Mouse (Mus musculus) cortical plate, adult 2 months (tissue): ENCODE results near the gene Tcea2. TPM values are rescaled to one million over a fixed set of nuclear protein-coding genes. Genes with fewer than 3 reads are reported as not detected.

Experiments used
- H3K27ac ChIP-seq: fragments of 200-500 bp; 2 replicates; pipeline ENCODE4 v1.5.1; 2012; ENCODE audit warnings: low read length, control low read depth, inconsistent platforms; ENCODE audit not compliant: insufficient read depth
- H3K4me1 ChIP-seq: fragments of 200-500 bp; 2 replicates; pipeline ENCODE4 v1.6.1; 2011; ENCODE audit warnings: low read length; ENCODE audit not compliant: control insufficient read depth, insufficient read depth
- H3K4me3 ChIP-seq: fragments of 200-500 bp; 2 replicates; pipeline ENCODE4 v1.5.1; 2011; ENCODE audit warnings: mild to moderate bottlenecking, low read length, control low read depth; ENCODE audit not compliant: insufficient read depth
- CTCF ChIP-seq: fragments of 200-500 bp; IDR thresholded peaks from 2 replicates; pipeline ENCODE4 v1.5.1; 2011; ENCODE audit warnings: mild to moderate bottlenecking, control low read depth, low read length; ENCODE audit not compliant: insufficient read depth; ENCODE audit errors: extremely low read depth
- POLR2A ChIP-seq: fragments of 200-500 bp; IDR thresholded peaks from 2 replicates; pipeline ENCODE4 v1.6.1; 2011; ENCODE audit warnings: mild to moderate bottlenecking, low read length, control low read depth; ENCODE audit not compliant: insufficient read depth; ENCODE audit errors: extremely low read depth
- polyA plus RNA-seq: library from polyadenylated mRNA; depleted of rRNA; stranded (reverse); fragments of >200 nt; gene quantifications from 2 replicates; pipeline ENCODE4 v1.2.3, GENCODE M21; 2012; rRNA removed

The Tcea2 gene
- 195 and 212 TPM in 2 replicates for polyA plus RNA-seq

- H3K4me3 ChIP-seq: peak within 1 kb of the TSS; percentile 82
- TF ChIP-seq POLR2A (peak; percentile 36; the same call in 1 of the 2 replicates), CTCF (no peak)
- peak within 1 kb of the TSS; percentile 72 for H3K27ac ChIP-seq
- H3K4me1 ChIP-seq: peaks cover 5% of the 10 kb centered on the region; the same call in 1 of the 2 replicates
Observed at GRCm38 (mm10) chr2:181679951-181680715, at the start of gene Tcea2. Tcea2 (plus strand) TSS chr2:181680310.

DNA sequence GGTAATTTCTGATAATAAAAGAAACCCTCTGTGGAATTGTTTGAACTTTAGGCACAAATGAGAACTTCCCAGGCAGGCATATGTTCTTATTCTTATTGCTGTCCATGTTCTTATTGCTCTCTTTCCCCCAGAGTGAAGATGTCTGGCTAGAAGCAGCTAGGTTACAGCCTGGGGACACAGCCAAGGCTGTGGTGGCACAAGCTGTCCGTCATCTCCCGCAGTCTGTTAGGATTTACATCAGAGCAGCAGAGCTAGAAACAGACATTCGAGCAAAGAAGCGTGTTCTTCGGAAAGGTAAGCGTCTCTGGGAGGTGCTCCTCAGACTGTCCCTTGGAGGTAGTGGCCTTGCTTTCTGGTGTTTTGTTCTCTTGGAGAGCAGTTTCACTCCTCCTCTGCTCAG lies 47.5 kb upstream of the Tcea2 start:
- TF ChIP-seq POLR2A: no peak
- no peak for TF ChIP-seq CTCF
- Histone ChIP-seq H3K4me1 (no peaks in the 10 kb centered on the region), H3K4me3 (no peak overlapping the region), H3K27ac (no peak overlapping the region)

DNA sequence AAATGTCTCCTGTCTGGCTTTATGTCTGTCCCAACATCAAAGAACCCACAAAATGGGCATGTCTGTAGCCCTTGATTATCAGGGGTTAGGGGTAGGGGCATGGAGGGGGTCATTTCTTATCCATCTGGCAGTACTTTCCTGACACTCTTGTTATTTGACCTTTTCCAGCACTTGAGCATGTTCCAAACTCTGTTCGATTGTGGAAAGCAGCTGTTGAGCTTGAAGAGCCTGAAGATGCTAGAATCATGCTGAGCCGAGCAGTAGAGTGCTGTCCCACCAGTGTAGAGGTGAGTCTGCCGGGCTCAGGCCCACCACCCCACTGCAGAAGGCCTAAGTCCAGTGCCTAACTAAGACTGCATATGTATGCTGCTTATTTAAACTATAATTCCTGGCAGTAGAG lies 44.2 kb upstream of the Tcea2 start:
- Histone ChIP-seq H3K4me3 (no peak overlapping the region), H3K27ac (no peak overlapping the region), H3K4me1 (no peaks in the 10 kb centered on the region)
- TF ChIP-seq POLR2A (no peak), CTCF (no peak)

GRCm38 (mm10) chr2:181644361-181644760 lies 35.7 kb upstream of the Tcea2 start:
- no peak overlapping the region for H3K27ac ChIP-seq
- H3K4me3 ChIP-seq: no peak overlapping the region
- H3K4me1 ChIP-seq: no peaks in the 10 kb centered on the region
- TF ChIP-seq CTCF: peak; percentile 60
- no peak for TF ChIP-seq POLR2A

- H3K4me1 ChIP-seq: no peaks in the 10 kb centered on the region
- TF ChIP-seq POLR2A: no peak
- TF ChIP-seq CTCF: no peak
- no peak overlapping the region for H3K27ac ChIP-seq
- H3K4me3 ChIP-seq: no peak overlapping the region
Observed at GRCm38 (mm10) chr2:181645666-181646065, 34.4 kb upstream of the Tcea2 start.

GRCm38 (mm10) chr2:181646626-181647472 lies 33.3 kb upstream of the Tcea2 start:
- Histone ChIP-seq H3K27ac (no peak overlapping the region), H3K4me1 (no peaks in the 10 kb centered on the region), H3K4me3 (no peak overlapping the region)
- TF ChIP-seq POLR2A (no peak), CTCF (no peak)

DNA sequence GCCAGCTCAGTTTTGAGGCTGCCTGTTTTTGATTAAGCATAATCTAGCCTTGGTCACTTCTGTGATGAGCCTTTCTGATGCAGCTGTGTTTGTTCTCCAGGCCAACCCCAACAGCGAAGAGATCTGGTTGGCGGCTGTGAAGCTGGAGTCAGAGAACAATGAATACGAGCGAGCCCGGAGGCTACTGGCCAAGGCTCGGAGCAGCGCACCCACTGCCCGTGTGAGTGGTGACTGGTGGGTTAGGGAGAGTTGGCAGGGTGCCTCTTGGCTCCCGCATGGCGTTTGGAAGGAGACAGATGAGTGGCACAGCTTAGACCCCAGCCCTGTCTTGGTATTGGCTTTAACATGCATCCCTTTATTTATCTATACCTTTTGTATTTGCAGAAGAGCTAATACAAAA lies 31.2 kb upstream of the Tcea2 start:
- no peak overlapping the region for H3K27ac ChIP-seq
- no peak overlapping the region for H3K4me3 ChIP-seq
- H3K4me1 ChIP-seq: no peaks in the 10 kb centered on the region
- TF ChIP-seq CTCF (no peak), POLR2A (no peak)

DNA sequence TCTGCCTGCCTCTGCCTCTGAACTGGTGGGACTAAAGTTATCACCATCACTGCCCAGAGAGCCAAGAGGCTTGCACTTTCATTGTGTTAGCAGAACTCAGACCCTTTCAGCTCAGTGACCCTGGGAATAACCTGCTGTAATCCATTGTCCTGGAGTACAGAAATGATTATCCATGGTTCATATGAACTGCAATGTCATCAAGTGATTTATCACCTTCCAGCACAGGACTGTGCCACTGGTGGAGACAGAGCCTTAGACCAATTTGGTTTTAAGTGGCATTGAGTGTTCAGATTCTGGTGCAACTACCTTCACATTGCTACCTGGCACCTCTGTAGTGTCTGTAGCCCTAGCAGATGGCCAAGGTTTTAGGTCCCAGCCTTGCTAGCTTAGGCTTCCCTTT lies 27.0 kb upstream of the Tcea2 start:
- TF ChIP-seq CTCF (no peak), POLR2A (no peak)
- Histone ChIP-seq H3K27ac (no peak overlapping the region), H3K4me1 (no peaks in the 10 kb centered on the region), H3K4me3 (no peak overlapping the region)

GRCm38 (mm10) chr2:181653523-181653922 lies 26.6 kb upstream of the Tcea2 start:
- H3K4me1 ChIP-seq: no peaks in the 10 kb centered on the region
- no peak overlapping the region for H3K4me3 ChIP-seq
- no peak overlapping the region for H3K27ac ChIP-seq
- TF ChIP-seq POLR2A (no peak), CTCF (no peak)
